Mouse (Mus musculus): ENCODE data around the gene Amt.
"Not testable (repeated sequence)": the region's sequence is repeated elsewhere in the genome, so short reads cannot be mapped to it uniquely, and the experiment has no call there.

Amt gene

GRCm38 (mm10) chr9:108280071-108280828, 16.4 kb upstream of the Amt start:
- DNase-seq (ENCODE audit: low read depth, low spot score), result no peak

GRCm38 (mm10) chr9:108284410-108284809, 12.2 kb upstream of the Amt start:
- peak; percentile 82 for DNase-seq (ENCODE audit: low read depth, low spot score)

- not testable (repeated sequence) for DNase-seq (ENCODE audit: low read depth, low spot score)
Measured at GRCm38 (mm10) chr9:108287526-108288238, 9.0 kb upstream of the Amt start.

GRCm38 (mm10) chr9:108289347-108289746, 7.3 kb upstream of the Amt start:
- DNase-seq (ENCODE audit: low read depth, low spot score), result no peak

GRCm38 (mm10) chr9:108290016-108290750, 6.5 kb upstream of the Amt start, which contains the start of gene Nicn1:
TSS of gene Nicn1 (plus strand) at chr9:108290429.
- DNase-seq (ENCODE audit: low read depth, low spot score), result peak; percentile 95

- no peak for DNase-seq (ENCODE audit: low read depth, low spot score)
Measured at GRCm38 (mm10) chr9:108290773-108291172, 5.9 kb upstream of the Amt start.

GRCm38 (mm10) chr9:108301853-108302252, 5.2 kb downstream of the Amt start:
- no peak for DNase-seq (ENCODE audit: low read depth, low spot score)

- DNase-seq (ENCODE audit: low read depth, low spot score), result no peak
Measured at GRCm38 (mm10) chr9:108304716-108305115, 8.1 kb downstream of the Amt start.

GRCm38 (mm10) chr9:108305170-108305569, 8.5 kb downstream of the Amt start:
- DNase-seq (ENCODE audit: low read depth, low spot score), result peak; percentile 21

GRCm38 (mm10) chr9:108305629-108306520, 9.2 kb downstream of the Amt start, which contains the start of the genes Rhoa and Tcta:
TSS of gene Rhoa (plus strand) at chr9:108306129.
TSS of gene Tcta (minus strand) at chr9:108306160.
- DNase-seq (ENCODE audit: low read depth, low spot score), result peak; percentile 100

- peak; percentile 89 for DNase-seq (ENCODE audit: low read depth, low spot score)
Measured at GRCm38 (mm10) chr9:108306571-108306980, 9.9 kb downstream of the Amt start.

GRCm38 (mm10) chr9:108307021-108307807, 10.6 kb downstream of the Amt start:
- peak; percentile 52 for DNase-seq (ENCODE audit: low read depth, low spot score)

- no peak for DNase-seq (ENCODE audit: low read depth, low spot score)
Measured at GRCm38 (mm10) chr9:108308141-108308540, 11.5 kb downstream of the Amt start.

GRCm38 (mm10) chr9:108317572-108317971, 20.9 kb downstream of the Amt start:
- peak; percentile 19 for DNase-seq (ENCODE audit: low read depth, low spot score)

- no peak for DNase-seq (ENCODE audit: low read depth, low spot score)
Measured at GRCm38 (mm10) chr9:108318462-108318861, 21.8 kb downstream of the Amt start.

GRCm38 (mm10) chr9:108322054-108322453, 25.4 kb downstream of the Amt start:
- DNase-seq (ENCODE audit: low read depth, low spot score), result not testable (repeated sequence)

- DNase-seq (ENCODE audit: low read depth, low spot score), result no peak
Measured at GRCm38 (mm10) chr9:108324784-108325183, 28.1 kb downstream of the Amt start.

- DNase-seq (ENCODE audit: low read depth, low spot score), result no peak
Measured at GRCm38 (mm10) chr9:108325811-108326210, 29.2 kb downstream of the Amt start.

GRCm38 (mm10) chr9:108337848-108338550, 41.3 kb downstream of the Amt start:
- DNase-seq (ENCODE audit: low read depth, low spot score), result no peak

- DNase-seq (ENCODE audit: low read depth, low spot score), result no peak
Measured at GRCm38 (mm10) chr9:108338551-108338885, 41.9 kb downstream of the Amt start.

Data from CD4-positive helper T cell, adult 2 months (primary cell).